Mouse (Mus musculus): Measurements from ENCODE around the gene Mark4.

The Mark4 gene

GRCm38 (mm10) chr7:19394484-19394883, 64.1 kb downstream of the Mark4 start:
- DNase-seq (ENCODE audit: low read depth), result no peak

DNA sequence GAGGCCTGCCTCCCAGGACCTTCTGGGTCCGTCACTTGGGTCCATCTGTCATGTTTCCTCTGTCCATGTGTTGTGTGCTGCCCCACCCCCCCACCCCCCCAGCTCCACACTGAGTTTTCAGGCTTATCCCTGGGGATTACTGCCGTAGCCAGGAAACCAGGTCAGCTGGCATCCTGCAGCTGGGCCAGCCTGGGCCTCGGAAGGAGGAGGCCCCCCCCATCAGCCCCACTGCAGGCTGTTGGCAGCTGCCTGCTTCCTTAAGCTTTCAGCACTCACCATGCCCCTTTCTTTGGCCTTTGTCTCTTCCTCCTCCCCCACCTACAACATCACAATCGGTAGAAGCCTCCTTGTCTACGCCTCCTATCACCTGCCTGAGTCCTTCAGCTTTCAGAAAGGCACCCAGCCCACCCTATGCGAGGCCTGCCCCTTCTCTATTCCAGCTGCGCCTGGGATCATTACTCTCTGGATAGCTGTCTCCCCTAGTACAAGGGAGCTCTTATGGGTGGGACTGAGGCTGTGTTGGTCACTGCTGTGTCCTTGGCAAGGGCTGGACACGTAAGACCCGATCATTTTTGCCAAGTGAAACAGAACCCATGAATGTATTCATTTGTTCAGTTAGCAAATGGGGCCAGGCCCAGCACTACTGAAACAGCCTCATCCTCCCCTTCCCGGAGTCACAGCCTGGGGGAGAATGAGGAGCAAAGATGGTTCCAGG, 69.8 kb downstream of the Mark4 start:
- no peak for DNase-seq (ENCODE audit: low read depth)

- DNase-seq (ENCODE audit: low read depth), result no peak
Observed at GRCm38 (mm10) chr7:19383708-19384107, 74.9 kb downstream of the Mark4 start.

GRCm38 (mm10) chr7:19382166-19382541, 76.5 kb downstream of the Mark4 start:
- no peak for DNase-seq (ENCODE audit: low read depth)

GRCm38 (mm10) chr7:19381377-19382165, 77.0 kb downstream of the Mark4 start, which contains the start of gene Ercc2:
TSS of gene Ercc2 (plus strand) at chr7:19382010.
- DNase-seq (ENCODE audit: low read depth), result peak; percentile 98

- no peak for DNase-seq (ENCODE audit: low read depth)
Observed at GRCm38 (mm10) chr7:19378049-19378448, 80.6 kb downstream of the Mark4 start.

- no peak for DNase-seq (ENCODE audit: low read depth)
Observed at GRCm38 (mm10) chr7:19376019-19376418, 82.6 kb downstream of the Mark4 start.

GRCm38 (mm10) chr7:19375368-19375767, 83.3 kb downstream of the Mark4 start:
- DNase-seq (ENCODE audit: low read depth), result no peak
